Mouse (Mus musculus): ENCODE results near the gene Asb3. TPM values are rescaled to one million over a fixed set of nuclear protein-coding genes. Genes with fewer than 3 reads are reported as not detected.
"Not testable (repeated sequence)": the region's sequence is repeated elsewhere in the genome, so short reads cannot be mapped to it uniquely, and the experiment has no call there.

Gene Asb3
- polyA plus RNA-seq, 1 experiment: 9.7 TPM

DNA sequence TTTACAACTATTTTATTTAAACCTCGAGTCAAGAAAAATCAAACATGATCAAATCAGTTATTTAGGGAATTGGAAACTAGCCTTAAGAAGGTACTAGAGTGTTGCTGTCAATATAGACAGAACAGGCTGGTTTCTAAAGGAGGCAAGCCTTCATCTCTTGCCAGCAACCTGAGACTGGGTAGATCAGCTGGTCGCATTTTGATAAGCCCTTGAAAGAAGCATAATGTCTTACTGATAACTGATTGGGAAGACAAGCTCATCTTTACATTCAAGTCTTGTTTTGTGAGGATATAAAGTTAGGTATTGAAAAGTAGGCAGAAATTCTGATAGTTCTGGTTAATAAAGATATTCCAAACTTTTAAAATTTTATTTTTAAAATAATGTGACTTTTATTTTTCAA, 217.0 kb downstream of the Asb3 start:
- H3K9me3 ChIP-seq (replicated peaks; ENCODE audit: control insufficient read depth, insufficient read depth, low read length, poor library complexity, severe bottlenecking): no peaks in the 10 kb centered on the region
- no peaks in the 10 kb centered on the region for H3K36me3 ChIP-seq (ENCODE audit: control insufficient read depth, insufficient read depth, low read length, poor library complexity, severe bottlenecking)
- no peak overlapping the region for H3K4me3 ChIP-seq (ENCODE audit: low read depth, low read length)
- H3K4me1 ChIP-seq (ENCODE audit: control insufficient read depth, insufficient read depth, low read length): no peaks in the 10 kb centered on the region
- H3K9ac ChIP-seq (ENCODE audit: low read depth, poor library complexity, severe bottlenecking): no peak overlapping the region
- H3K27me3 ChIP-seq (ENCODE audit: control insufficient read depth, insufficient read depth, low read length, poor library complexity, severe bottlenecking): no peaks in the 10 kb centered on the region
- no peak overlapping the region for H3K27ac ChIP-seq (ENCODE audit: insufficient read depth, low read length)
- TF ChIP-seq EP300 (IDR thresholded peaks at IDR 0.05; ENCODE audit: insufficient read depth, low read depth, low read length): no peak

DNA sequence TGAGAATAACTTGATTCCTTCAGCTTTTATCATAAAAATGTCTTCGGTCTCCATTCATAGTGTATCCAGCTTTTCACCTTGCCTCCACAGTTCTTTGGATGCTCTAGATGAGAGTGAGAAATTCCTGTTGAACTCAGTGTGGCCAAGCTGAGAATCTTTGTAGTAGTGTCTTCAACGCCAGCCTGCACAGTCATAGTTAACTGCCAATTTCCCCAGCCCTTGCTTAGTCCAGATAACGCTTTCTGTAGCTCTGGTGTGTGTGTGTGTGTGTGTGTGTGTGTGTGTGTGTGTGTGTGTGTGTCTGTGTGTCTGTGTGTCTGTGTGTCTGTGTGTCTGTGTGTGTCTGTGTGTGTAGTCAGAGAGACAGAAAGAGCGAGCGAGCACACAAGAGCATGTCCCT, 220.1 kb downstream of the Asb3 start:
- Histone ChIP-seq H3K4me1 (ENCODE audit: control insufficient read depth, insufficient read depth, low read length) (no peaks in the 10 kb centered on the region), H3K9ac (ENCODE audit: low read depth, poor library complexity, severe bottlenecking) (no peak overlapping the region), H3K9me3 (replicated peaks; ENCODE audit: control insufficient read depth, insufficient read depth, low read length, poor library complexity, severe bottlenecking) (no peaks in the 10 kb centered on the region), H3K27ac (ENCODE audit: insufficient read depth, low read length) (no peak overlapping the region), H3K4me3 (ENCODE audit: low read depth, low read length) (no peak overlapping the region), H3K27me3 (ENCODE audit: control insufficient read depth, insufficient read depth, low read length, poor library complexity, severe bottlenecking) (no peaks in the 10 kb centered on the region), H3K36me3 (ENCODE audit: control insufficient read depth, insufficient read depth, low read length, poor library complexity, severe bottlenecking) (no peaks in the 10 kb centered on the region)
- TF ChIP-seq POLR2A (IDR thresholded peaks at IDR 0.05; ENCODE audit: insufficient read depth, low read length) (no peak), EP300 (IDR thresholded peaks at IDR 0.05; ENCODE audit: insufficient read depth, low read depth, low read length) (no peak), CTCF (IDR thresholded peaks at IDR 0.05; ENCODE audit: low read depth, low read length) (no peak)

DNA sequence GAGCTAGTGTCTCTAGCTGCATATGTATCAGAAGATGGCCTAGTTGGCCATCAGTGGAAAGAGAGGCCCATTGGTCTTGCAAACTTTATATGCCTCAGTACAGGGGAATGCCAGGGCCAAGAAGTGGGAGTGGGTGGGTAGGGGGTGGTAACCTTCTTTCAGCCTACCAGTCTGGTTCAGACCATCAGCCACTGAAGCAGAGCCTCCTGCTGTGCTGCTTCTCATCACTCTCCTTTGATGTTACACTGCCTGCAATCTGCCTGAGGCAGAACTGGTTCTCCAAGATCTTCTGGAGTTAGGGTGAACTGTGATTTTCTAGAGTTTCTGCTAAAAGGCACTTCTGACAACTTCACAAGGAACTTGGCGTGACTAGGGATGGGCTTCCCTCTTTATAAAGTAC, 241.7 kb downstream of the Asb3 start:
- not testable (repeated sequence) for H3K27ac ChIP-seq (ENCODE audit: insufficient read depth, low read length); H3K27me3 ChIP-seq (ENCODE audit: control insufficient read depth, insufficient read depth, low read length, poor library complexity, severe bottlenecking); H3K36me3 ChIP-seq (ENCODE audit: control insufficient read depth, insufficient read depth, low read length, poor library complexity, severe bottlenecking); H3K4me3 ChIP-seq (ENCODE audit: low read depth, low read length); H3K9me3 ChIP-seq (replicated peaks; ENCODE audit: control insufficient read depth, insufficient read depth, low read length, poor library complexity, severe bottlenecking); H3K9ac ChIP-seq (ENCODE audit: low read depth, poor library complexity, severe bottlenecking); H3K4me1 ChIP-seq (ENCODE audit: control insufficient read depth, insufficient read depth, low read length)

GRCm38 (mm10) chr11:31133726-31134125, 248.5 kb downstream of the Asb3 start:
- not testable (repeated sequence) for H3K9ac ChIP-seq (ENCODE audit: low read depth, poor library complexity, severe bottlenecking); H3K4me1 ChIP-seq (ENCODE audit: control insufficient read depth, insufficient read depth, low read length); H3K36me3 ChIP-seq (ENCODE audit: control insufficient read depth, insufficient read depth, low read length, poor library complexity, severe bottlenecking); H3K27me3 ChIP-seq (ENCODE audit: control insufficient read depth, insufficient read depth, low read length, poor library complexity, severe bottlenecking); H3K4me3 ChIP-seq (ENCODE audit: low read depth, low read length)
- Histone ChIP-seq H3K9me3 (replicated peaks; ENCODE audit: control insufficient read depth, insufficient read depth, low read length, poor library complexity, severe bottlenecking) (peaks cover 15% of the 10 kb centered on the region), H3K27ac (ENCODE audit: insufficient read depth, low read length) (peak overlapping the region; percentile 65)

- H3K4me3 ChIP-seq (ENCODE audit: low read depth, low read length); H3K9ac ChIP-seq (ENCODE audit: low read depth, poor library complexity, severe bottlenecking); H3K27me3 ChIP-seq (ENCODE audit: control insufficient read depth, insufficient read depth, low read length, poor library complexity, severe bottlenecking); H3K36me3 ChIP-seq (ENCODE audit: control insufficient read depth, insufficient read depth, low read length, poor library complexity, severe bottlenecking); H3K27ac ChIP-seq (ENCODE audit: insufficient read depth, low read length); H3K4me1 ChIP-seq (ENCODE audit: control insufficient read depth, insufficient read depth, low read length): not testable (repeated sequence)
- peaks cover 13% of the 10 kb centered on the region for H3K9me3 ChIP-seq (replicated peaks; ENCODE audit: control insufficient read depth, insufficient read depth, low read length, poor library complexity, severe bottlenecking)
Measured at GRCm38 (mm10) chr11:31134824-31135223, 249.6 kb downstream of the Asb3 start.

- H3K9ac ChIP-seq (ENCODE audit: low read depth, poor library complexity, severe bottlenecking); H3K4me3 ChIP-seq (ENCODE audit: low read depth, low read length); H3K27me3 ChIP-seq (ENCODE audit: control insufficient read depth, insufficient read depth, low read length, poor library complexity, severe bottlenecking); H3K27ac ChIP-seq (ENCODE audit: insufficient read depth, low read length); H3K4me1 ChIP-seq (ENCODE audit: control insufficient read depth, insufficient read depth, low read length); H3K36me3 ChIP-seq (ENCODE audit: control insufficient read depth, insufficient read depth, low read length, poor library complexity, severe bottlenecking): not testable (repeated sequence)
- H3K9me3 ChIP-seq (replicated peaks; ENCODE audit: control insufficient read depth, insufficient read depth, low read length, poor library complexity, severe bottlenecking): peaks cover 13% of the 10 kb centered on the region
Measured at GRCm38 (mm10) chr11:31138394-31138793, 253.2 kb downstream of the Asb3 start.

Other genes with a start within 250 kb of the Asb3 start
- 1.1 and 1.9 TPM in 2 replicates for gene Acyp2, start 235.8 kb upstream of the Asb3 start, polyA plus RNA-seq (2011; ENCODE audit: insufficient read depth, insufficient read length, low read depth, missing spikeins)
- gene Psme4, start 113.7 kb upstream of the Asb3 start, polyA plus RNA-seq (2011; ENCODE audit: insufficient read depth, insufficient read length, low read depth, missing spikeins): 241 and 244 TPM in 2 replicates
- gene Gpr75, start 58 bp upstream of the Asb3 start, polyA plus RNA-seq (2011; ENCODE audit: insufficient read depth, insufficient read length, low read depth, missing spikeins): 2.5 and 2.8 TPM in 2 replicates
- 41.7 and 44.0 TPM in 2 replicates for gene Erlec1, start 68.9 kb downstream of the Asb3 start, polyA plus RNA-seq (2011; ENCODE audit: insufficient read depth, insufficient read length, low read depth, missing spikeins)
- gene Chac2, start 100.9 kb downstream of the Asb3 start, polyA plus RNA-seq (2011; ENCODE audit: insufficient read depth, insufficient read length, low read depth, missing spikeins): 5.2 and 5.6 TPM in 2 replicates

Data from ES-Bruce4 (cell line).